Mouse (Mus musculus): Measurements from ENCODE around the gene Defb22.

Defb22 gene

DNA sequence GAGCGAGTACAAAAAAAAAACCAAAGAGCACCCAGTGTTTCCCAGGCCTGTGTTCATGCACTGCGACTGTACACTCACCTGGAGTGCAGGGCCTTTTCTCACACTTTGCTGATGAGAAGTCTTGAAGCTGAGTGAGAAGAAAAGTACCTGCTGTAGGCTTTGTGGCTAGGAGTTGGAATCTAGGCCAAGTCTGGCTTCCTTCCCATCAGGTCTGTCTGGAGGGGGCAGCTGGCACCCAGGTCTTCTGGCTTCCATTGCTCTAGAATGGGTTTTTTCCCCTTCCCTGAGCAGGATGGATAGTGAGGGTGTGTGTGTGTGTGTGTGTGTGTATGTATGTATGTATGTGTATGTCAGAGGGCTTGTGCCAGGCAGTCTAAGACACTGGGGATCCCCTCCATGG lies 50.1 kb downstream of the Defb22 start:
- DNase-seq (ENCODE audit: low read depth, low spot score) = no peak

DNA sequence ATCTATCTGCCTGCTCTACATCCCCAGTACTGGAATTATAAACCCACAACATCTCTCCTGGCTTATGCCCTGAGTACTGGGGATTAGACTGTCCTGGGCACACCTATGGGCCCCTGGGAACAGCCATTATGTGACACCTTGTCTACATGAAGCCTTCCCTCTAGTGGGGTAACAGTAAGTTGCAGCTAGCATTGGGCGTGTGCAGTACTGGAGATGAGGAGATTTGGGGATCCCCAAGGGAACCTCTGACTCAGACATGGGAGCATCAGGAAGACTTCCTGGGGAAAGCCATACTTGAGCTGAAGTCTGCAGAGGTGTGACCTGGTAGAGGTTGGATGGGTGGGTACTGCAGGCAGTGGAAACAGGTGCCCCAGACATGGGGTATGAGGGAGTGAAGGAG lies 51.0 kb downstream of the Defb22 start:
- no peak for DNase-seq (ENCODE audit: low read depth, low spot score)

DNA sequence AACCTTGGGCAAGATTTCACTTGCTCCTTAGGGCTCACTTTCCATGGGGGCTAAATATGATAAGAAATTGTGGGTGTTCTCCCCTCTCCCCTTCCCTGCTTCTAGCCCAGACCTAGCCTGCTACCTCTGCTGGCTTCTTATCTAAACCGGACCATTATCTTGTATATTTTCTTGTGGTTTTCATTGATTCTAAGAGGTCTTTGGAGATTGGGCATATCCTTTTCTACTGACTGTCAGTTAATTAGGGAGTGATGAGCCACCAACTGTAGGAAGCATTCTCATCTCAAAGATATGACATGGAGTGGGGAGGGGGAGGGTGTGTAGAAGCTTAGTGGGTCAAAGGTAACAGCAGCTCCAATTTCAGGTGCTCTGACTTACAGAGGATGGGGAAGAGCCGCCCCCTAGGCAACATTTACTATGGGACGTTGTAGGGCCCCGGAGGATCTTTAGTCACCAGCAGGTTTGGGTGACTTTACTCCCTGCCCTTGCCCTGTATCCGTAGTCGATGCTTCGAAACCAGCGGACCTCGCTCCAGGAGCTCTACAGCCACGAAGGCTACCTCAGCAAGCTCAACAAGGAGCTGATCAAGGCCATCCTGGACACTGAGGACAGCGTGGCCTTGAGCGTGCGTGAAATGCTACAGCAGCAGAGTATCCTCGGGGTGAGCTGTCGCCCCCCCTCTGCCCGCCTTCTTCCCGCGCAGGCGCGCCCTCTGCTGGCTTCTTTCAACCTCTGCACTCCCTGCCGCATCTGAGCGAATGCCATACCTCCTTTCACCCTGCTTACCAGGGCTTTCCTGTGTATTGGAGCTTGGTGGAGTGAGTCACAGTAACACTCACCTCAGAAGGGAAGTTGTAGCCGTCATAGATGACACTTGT lies 52.7 kb downstream of the Defb22 start:
- peak; percentile 46 for DNase-seq (ENCODE audit: low read depth, low spot score)

DNA sequence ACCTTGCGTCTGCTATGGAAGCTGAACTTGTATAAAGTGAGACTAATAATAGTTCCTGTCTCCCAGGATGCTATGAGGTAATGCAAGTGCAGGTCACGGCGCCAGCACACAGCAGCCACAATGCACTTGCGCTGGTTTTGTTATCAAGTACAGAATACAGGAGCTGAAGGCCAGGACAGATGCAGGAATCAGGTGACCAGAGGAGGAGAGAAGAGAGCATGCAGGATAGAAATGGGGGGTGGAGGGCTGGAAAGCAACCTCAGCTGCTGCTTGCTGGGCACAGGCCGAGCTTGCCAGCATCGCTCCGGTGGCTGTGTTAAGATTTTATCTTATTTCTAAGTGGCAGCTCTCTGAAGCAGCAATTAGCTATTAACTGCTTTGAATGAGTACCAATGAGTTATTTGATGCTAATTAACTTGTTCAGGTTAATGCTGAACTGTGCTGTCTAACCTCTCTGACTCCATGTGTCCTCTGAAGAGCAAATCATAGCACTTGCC lies 53.5 kb downstream of the Defb22 start:
- no peak for DNase-seq (ENCODE audit: low read depth, low spot score)
